Mouse (Mus musculus) kidney, adult 9 months (tissue): ENCODE results near the gene Lama1.
"Not testable (repeated sequence)": the region's sequence is repeated elsewhere in the genome, so short reads cannot be mapped to it uniquely, and the experiment has no call there.

Source experiments
- DNase-seq: peaks from one replicate; pipeline ENCODE4 v3.0.0; 2022

Gene Lama1

DNA sequence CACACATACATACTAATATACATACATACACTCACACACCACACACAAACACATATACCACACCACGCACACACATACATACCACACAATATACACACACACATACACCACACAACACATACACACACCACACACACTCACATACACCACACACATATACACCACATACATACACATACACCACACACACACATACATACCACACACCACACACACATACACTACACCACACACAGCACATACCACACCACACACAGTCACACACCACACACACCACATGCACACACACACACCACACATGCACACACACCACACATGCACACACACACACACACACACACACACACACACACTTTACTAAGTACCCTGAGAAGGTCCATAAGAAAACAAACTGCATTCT is 25.5 kb downstream of the Lama1 start:
- DNase-seq = no peak

DNA sequence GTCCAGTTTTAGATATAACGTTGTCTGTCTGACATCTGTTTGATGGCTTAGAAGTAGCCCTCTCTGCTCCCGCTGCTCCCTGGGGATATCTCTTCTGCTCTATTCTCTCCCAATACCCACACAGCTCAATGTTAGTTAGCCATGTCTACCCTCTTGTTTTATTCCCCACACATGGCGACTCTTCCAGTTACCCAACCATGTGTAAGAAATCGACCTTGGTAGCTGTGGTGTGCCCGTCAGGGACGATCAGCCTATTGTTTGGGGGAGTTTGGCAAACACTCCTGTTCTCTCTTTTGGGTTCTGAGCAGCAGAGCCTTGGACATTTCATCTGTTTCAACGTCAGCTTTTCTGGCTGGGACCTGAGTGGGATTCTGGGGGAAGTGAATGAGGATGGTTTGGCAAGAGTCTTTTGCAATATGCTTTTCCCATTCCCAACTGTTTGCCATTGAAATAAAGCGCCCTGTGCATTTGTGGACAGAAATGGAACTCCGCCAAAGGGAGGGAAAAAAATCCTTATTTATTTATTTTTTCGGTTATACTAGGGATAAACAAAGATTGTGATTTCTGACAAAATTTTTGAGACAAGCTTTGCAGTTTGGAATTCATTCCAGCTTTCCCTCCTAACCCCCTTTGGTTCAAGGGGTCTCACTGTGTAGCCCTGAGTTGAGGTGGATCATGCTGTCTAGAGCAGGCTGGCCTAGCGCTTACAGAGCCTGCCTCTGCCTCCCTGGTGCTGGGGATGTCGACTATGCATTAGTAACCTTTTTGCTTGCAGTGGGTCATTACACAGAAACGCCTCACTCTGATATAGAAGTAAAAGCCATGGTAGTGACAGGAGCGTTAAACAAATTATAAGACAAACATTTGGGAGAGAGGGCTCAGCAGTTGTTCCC is 26.4 kb downstream of the Lama1 start:
- no peak for DNase-seq

DNA sequence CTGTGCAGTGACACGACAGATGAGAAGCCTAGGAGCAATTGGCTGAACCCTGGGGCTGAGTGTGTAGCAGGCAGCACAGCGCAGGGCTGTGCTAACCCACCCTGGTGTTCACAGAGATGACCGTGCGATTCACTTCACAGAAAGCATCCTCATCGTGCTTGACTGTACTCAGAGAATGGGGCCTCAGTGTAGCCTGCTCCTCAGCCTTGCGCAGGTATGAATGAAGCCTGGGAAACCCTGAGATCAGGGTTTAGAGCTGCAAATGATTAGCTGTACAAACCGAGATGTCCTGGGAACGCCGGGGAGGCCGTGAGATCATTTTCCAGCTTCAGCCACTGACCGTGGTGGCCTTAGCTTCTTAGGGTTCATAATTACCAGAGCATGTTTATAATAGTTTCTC is 29.5 kb downstream of the Lama1 start:
- DNase-seq = peak; percentile 83

DNA sequence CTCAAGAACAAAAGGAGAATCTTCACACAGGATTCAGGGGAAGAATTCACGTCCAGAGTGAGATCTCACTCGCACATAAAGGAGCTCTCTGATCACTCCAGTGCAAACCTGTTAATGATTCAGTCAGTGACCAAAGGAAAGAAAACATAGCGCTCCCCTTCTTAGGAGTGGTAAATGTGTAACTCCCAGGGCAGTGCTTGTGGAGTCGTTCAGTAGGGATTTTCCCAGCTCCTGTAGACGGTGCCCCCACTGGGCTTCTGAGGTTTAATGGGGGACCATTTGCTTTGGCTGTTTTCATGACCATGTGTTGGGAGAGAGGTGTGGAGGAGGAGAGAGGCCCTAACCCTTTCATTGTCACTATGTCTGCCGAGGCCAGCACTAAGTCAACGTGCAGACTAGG is 31.7 kb downstream of the Lama1 start:
- peak; percentile 87 for DNase-seq

DNA sequence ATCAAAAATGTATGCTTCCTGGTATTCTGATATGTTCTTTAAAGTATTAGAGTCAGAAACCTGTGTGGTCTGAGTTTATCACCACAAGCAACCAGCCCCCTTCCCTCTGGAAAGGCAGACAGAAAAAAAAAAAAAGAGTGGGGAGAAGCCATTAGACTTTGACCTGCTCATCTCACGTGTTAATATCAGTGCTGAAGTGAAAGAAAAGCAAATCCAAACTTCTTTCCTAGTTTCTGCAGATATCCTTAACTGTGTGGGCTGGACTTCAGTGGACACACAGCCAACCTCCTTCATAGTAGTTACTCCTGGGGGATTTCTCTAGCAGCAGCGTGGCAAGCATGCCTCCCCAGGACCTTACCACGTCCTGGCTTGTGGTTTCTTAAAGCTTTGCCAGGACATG is 34.0 kb downstream of the Lama1 start:
- DNase-seq = peak; percentile 85

DNA sequence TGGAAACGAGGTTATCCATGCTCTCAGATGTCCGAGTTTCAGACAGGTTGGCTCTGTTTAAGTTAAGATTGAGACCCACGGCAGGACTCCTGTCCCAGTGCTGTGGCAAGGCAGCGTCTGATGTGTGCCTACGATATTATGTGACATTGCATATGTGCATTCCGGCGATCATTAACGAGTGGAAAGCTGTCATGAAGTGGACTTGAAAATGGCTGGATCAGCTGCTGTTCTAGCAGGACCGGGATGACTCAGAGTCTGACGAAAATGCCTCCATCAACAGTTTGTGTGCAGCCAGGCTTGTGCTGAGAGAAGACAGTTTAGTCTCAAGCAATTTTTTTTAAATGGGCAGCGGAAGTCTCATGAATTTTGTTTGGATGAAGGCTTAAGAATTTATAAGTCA is 34.9 kb downstream of the Lama1 start:
- peak; percentile 48 for DNase-seq

DNA sequence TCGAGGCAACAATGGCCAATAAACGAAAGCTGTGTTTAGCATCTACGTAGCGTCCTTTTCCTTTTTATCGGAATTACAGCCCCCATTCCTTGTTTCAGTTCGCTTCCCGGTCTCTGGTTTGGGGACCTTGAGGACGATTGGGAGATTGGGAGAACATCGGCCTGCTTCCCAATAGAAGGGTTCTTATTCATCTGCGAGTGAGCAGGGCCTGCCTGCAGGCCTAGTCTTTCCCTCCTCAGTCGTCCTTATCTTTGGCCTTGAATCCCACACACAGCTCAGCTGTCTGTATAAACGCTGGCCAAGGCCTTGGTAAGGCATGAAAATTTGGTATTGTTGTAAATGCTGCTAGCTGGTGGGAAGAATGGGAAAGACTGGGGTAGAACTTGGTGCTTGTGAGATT is 36.5 kb downstream of the Lama1 start:
- DNase-seq = no peak

DNA sequence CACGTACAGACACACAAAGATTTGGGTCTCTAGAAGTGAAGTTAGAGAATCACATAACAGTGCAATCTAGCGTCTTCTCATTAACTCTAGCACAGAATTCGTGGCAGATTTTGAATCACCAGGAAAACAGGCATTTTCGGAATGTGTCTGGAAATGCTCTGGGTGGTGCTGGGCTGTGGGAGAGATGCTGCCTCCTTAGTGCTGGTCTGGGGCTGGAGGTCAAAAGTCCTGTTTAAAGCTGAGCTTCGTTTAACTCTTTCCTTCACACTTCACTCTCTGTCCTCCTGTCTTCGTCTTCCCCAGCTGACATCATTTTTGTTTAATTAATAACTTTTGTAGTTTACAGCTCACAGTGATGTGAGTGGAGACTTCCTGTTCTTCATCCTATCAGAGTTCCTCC is 38.7 kb downstream of the Lama1 start:
- no peak for DNase-seq

DNA sequence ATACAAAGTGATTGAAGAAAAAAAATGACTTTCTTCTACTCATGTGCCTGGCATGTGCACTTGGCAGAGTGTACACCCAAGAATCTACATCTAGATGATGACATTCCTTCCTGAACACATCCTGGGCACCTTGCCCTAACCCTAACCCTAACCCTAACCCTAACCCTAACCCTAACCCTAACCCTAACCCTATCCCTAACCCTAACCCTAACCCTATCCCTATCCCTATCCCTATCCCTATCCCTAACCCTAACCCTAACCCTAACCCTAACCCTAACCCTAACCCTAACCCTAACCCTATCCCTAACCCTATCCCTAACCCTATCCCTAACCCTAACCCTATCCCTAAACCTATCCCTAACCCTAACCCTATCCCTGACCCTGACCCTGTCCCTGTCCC is 44.2 kb downstream of the Lama1 start:
- DNase-seq = not testable (repeated sequence)

DNA sequence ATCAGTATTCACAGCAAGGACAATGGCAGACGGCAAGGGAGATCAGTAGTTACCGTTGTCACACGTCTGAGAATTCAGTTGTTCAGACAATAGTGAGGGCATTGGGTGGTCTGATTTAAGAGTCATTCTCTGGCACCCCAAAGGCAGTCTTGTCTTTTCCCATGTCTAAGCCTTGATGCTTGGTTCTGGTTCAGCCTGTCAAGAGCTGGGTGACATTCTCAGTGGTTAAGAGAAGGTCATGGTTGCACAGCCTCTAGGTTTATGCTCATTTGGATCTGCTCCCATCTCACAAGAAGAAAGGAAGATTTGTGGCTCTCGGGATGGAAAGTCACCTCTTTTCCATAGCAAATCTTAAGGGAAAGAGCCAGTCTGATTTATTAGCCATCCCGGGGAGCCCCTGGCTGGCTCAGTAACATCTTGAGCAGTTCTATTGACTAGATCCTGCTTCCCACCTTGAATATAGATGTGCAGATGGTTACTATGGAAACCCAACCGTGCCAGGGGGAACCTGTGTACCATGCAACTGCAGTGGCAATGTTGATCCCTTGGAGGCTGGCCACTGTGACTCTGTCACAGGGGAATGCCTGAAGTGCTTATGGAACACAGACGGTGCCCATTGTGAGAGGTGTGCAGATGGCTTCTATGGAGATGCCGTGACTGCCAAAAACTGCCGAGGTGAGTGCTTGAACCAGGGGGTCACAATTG is 67.3 kb downstream of the Lama1 start:
- DNase-seq = no peak

DNA sequence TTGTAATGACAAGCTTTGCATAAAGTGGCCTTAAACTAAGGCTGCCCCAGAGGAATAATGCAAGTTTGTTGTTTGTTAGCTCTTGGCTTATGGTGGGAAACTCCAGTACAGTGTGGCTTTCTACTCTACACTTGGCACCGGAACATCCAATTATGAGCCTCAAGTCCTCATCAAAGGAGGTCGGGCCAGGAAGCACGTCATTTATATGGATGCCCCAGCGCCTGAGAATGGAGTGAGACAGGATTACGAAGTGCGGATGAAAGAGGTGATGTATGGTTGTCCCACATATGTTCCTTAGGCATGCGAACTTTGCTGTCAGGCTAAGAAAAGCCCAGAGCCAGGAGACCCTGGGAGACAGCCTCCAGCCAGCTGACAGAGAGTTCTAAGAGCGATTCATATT is 76.5 kb downstream of the Lama1 start:
- no peak for DNase-seq

DNA sequence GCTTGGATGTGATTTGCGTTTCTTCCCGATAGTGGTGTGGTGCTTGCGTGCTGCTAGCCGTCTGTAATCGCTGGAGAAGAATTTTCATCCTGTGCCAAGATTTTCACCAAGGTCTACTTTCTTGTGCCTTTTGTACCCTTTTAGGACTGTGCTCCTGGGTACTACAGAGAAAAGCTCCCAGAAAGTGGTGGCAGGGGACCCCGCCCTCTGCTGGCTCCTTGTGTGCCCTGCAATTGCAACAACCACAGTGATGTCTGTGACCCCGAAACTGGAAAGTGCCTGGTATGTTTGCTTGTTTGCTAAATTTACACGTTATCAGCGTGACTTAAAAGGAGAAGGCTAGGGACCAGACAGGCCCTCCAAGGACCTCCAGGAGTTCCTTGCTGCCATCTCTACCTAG is 79.7 kb downstream of the Lama1 start:
- DNase-seq = no peak

DNA sequence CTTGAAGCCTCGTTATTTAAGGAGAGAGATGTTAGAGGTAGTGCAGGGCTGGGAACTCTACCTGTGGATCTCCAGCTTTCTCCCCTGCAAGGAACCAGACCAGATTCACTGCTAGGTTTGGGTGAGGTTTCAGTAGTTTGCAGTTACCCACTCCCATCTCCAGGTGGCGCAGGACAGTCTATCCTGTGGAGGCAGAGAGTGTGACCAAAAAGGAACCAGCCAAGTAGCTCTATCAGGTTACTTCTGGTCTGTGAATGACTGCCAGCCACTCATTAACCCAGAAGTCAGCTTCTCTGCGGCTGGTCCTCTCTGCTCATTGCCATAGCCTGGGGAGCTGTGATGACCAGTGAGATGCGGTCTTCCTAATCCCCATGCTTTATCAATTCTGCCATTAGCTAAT is 82.8 kb downstream of the Lama1 start:
- DNase-seq = peak; percentile 54

DNA sequence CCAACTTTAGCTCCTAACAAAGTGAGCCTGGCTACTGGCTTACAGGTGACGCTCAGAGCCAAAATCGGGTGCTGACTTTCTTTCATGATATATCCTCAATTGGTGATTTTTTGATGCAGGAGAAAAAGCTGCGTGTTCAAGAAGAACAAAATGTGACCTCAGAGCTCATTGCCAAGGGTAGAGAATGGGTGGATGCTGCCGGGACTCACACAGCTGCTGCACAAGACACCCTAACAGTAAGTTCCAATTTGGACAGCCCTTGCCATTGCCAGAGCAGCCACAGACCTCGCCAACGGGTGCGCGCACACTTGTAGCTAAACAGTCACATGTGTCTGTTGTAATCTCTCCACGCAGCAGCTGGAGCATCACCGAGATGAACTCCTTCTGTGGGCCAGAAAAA is 94.0 kb downstream of the Lama1 start:
- DNase-seq = no peak

DNA sequence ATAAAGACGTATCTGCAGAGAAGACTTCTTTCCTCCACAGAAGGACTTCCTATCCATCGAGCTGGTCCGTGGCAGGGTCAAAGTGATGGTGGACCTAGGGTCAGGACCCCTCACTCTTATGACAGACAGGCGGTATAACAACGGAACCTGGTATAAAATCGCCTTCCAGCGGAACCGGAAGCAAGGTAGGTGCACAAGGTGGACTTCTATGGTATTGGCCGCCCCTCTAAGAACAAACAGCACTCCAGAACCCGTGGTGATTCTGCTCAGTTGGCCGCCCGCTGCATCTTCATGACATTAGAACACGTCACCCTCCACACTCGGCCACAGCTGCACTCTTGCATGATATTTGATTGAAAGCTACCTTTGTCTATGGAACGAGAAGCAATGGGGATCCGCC is 112.1 kb downstream of the Lama1 start:
- DNase-seq = no peak

DNA sequence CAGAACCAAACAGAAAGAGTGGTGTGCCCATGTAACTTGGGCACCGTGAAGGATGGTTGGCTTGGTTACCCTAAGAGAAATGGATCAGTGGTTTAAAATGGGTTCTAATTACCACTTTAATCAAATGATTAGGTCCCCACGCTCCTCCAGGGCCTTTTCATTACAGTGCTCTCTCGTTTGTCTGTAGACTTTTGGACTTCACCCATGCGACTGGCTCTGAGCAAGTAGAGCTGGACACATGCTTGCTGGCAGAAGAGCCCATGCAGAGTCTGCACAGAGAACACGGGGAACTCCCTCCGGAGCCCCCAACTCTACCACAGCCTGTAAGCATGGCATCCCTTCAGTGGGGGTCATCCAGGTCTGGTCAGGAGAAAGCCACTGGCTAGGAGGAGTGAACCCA is 116.6 kb downstream of the Lama1 start:
- no peak for DNase-seq

DNA sequence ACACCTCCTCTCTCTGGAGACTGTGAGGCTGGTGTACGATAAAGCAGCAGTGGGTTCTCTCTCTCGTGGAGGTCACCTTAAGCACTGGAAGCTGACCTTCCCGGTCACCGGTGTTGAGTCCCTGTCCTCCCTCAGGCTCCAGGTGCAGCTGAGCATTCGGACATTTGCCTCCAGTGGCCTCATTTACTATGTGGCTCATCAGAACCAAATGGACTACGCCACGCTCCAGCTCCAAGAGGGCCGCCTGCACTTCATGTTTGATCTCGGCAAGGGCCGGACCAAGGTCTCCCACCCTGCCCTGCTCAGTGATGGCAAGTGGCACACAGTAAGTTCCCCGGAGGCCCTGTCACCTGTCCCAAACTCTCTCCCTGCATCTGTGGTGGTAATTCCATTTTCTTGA is 118.7 kb downstream of the Lama1 start:
- no peak for DNase-seq

DNA sequence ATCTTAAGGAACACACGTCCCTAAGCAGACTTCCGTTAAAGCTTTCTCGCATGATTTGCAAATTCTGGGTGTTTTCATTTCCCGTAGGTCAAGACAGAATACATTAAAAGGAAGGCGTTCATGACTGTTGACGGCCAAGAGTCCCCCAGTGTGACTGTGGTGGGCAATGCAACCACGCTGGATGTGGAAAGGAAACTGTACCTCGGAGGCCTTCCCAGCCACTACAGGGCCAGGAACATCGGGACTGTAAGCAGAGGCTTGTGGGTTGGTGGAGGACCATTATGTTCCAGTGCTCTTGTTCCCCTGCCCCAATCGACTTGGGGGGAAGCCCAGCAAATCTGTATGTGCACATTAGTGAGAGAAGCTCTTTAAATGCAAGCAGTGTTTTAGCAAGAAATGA is 119.9 kb downstream of the Lama1 start:
- DNase-seq = no peak

DNA sequence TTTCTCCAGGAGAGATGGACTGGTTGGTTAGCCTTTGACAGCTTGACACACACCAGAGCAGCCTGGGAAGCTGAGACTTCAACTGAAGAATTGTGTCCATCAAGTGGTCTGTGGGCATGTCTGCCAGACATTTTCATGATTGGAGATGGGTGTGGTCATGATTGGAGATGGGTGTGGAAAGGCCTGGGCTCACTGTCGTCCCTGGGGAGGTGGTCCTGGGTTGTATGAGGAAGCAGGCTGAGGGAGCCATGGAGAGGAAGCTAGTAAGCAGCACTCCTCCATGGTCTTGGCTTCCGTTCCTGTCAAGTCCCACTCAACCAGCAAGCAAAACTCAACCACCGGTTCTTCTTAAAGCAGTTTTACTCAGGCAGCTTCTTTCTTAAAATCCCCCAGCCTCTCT is 130.4 kb downstream of the Lama1 start:
- no peak for DNase-seq

DNA sequence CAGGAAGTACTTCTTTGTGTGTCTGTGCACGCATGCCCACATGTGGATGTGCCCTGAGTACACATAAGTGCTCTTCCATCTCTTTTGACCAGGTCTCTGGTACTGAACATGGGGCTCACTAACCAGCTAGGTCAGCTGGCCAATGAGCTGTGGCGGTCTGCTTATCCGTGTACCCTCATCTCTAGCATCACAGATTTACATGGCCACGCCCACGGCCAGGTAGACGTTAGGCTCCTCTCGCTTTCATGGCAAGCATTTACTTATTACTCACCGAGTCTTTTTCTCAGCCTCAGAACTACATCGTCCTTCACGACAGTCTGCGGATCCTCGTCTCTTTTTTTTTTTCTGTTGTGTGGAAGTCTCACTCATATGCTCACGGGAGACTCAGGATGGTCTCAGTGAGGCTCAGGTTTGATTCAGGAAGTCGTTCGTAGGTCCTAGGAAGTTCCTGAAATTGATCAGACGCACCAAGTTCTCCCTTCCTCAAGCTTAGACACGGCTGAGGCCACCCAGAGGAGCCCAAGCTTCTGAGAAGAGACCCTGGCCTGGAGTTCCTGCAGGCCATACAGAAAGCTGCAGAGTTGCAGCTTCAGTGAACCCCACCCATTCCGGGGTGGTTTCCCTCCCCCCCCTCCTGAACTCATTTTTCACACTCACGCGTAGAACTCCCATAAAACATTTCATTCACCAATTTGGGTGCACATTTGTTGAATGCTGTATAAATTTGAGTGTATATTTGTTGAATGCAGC is 139.3 kb downstream of the Lama1 start:
- DNase-seq = no peak

DNA sequence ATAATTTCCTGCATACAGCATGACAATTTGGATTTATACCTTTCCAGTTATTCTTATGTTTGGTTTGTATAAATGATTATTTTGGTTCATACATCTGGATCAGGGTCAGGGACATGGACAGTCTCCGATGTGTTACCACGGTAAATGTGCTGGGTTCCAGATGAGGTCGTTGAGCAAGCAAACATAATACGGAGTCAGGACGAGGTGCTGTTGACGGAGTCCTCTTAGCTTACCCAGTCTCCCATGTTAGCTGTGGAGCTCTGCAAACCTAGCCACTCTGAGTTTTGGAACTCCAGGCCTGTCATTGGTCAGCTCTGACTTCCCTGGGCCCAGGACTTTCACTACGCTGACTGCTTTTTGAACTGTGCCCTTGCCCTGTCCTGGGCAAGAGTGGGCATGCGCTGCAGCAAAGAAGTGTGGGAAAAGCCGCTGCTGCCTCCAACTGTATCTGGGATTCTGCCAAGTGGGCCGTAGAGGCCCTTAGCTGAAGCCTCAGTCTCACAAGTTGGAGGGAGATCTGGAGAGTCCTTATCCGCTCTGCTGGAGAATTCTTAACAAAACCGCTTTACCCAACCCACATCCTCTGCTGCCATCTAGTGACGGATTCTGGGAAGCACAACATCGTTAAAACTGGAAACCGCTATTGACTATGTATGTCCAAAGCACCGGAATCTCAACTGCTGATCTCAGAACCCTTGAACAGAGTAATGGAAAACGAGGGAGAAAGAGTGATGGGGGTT is 140.5 kb downstream of the Lama1 start:
- peak; percentile 82 for DNase-seq

DNA sequence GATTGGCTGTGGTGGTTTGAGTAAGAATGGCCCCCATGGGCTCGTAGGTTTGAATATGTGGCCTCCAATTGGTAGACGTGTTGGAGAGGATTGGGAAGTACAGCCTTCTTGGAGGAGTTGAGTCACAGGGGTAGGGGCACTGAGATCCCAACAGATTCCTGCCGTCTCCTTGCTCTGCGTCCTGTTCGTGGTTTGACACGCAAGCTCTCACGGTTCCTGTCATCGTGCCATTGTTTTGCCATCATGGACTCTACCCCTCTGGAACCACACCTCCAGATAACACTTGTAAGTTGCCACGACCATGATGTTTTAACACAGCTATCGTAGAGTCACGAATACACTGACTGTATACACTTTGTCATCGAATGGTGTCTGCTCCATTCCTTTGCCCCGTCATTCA is 141.9 kb downstream of the Lama1 start:
- DNase-seq = no peak

DNA sequence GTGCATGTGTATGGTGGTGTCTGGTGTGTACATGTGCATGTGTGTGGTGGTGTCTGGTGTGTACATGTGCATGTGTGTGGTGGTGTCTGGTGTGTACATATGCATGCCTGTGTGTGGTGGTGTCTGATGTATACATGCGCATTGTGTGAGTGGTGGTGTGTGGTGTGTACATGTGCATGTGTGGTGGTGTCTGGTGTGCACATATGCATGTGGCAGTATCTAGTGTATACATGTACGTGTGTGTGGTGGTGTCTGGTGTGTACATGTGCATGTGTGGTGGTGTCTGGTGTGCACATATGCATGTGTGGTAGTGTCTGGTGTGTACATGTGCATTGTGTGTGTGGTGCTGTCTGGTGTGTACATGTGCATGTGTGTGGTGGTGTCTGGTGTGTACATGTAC is 144.4 kb downstream of the Lama1 start:
- not testable (repeated sequence) for DNase-seq
